Mouse (Mus musculus) gastrocnemius, adult 2 months (tissue): ENCODE measurements around the gene Olfr1164. TPM values are rescaled to one million over a fixed set of nuclear protein-coding genes. Genes with fewer than 3 reads are reported as not detected.

Experiments
- DNase-seq: peaks from one replicate; pipeline ENCODE4 v3.0.0; 2022
- H3K27ac ChIP-seq: fragments of 200-600 bp; 2 replicates; pipeline ENCODE4 v1.8.1; 2022; ENCODE audit warnings: mild to moderate bottlenecking
- H3K4me3 ChIP-seq: fragments of 200-600 bp; 2 replicates; pipeline ENCODE4 v1.8.1; 2022; ENCODE audit warnings: mild to moderate bottlenecking, moderate library complexity
- CTCF ChIP-seq: fragments of 200-600 bp; IDR thresholded peaks from 2 replicates; pipeline ENCODE4 v1.8.1; 2022; ENCODE audit warnings: antibody characterized with exemption, mild to moderate bottlenecking, moderate library complexity
- intact Hi-C: fragments of 180-260 bp; cut with DNase I; formaldehyde crosslinking; loops from one replicate; pipeline ENCODE4 v1.15.1; 2025
- long read RNA-seq, 2 experiments: library from polyadenylated mRNA; stranded (forward); transcript quantifications; one replicate each; pipeline ENCODE4 v2.0.0; 2021
- total RNA-seq, 2 experiments: library from RNA; stranded (reverse); gene quantifications; 2 replicates each; pipeline ENCODE4 v1.2.3; 2021

The Olfr1164 gene
- total RNA-seq: not detected
- long read RNA-seq, experiment 1: 0 reads
- long read RNA-seq, experiment 2: 0 reads

- intact Hi-C loops: no loop called here
- no peak within 1 kb of the TSS for H3K27ac ChIP-seq
- TF ChIP-seq CTCF: no peak
Observed at GRCm38 (mm10) chr2:88093866-88094265, at the start of gene Olfr1164. TSS of gene Olfr1164 (minus strand) at chr2:88093966.

GRCm38 (mm10) chr2:88128172-88128571, 34.4 kb upstream of the Olfr1164 start, which contains the start of gene Olfr1166:
TSS of gene Olfr1166 (minus strand) at chr2:88128272.
- no peak within 1 kb of the TSS for H3K27ac ChIP-seq
- no peak for DNase-seq
- no peak for TF ChIP-seq CTCF
- no peak within 1 kb of the TSS for H3K4me3 ChIP-seq
- intact Hi-C loops: no loop called here

More at GRCm38 (mm10) chr2:88093866-88094265, at the start of gene Olfr1164:
- DNase-seq: no peak
- no peak within 1 kb of the TSS for H3K4me3 ChIP-seq

GRCm38 (mm10) chr2:88071730-88072129, 22.0 kb downstream of the Olfr1164 start, which contains the start of gene Olfr1163:
TSS of gene Olfr1163 (minus strand) at chr2:88071830.
- intact Hi-C loops: no loop called here
- H3K4me3 ChIP-seq: no peak within 1 kb of the TSS
- H3K27ac ChIP-seq: no peak within 1 kb of the TSS
- TF ChIP-seq CTCF: no peak
- DNase-seq: no peak

- no peak for DNase-seq
- Histone ChIP-seq H3K4me3 (no peak overlapping the region), H3K27ac (no peak overlapping the region)
- TF ChIP-seq CTCF: no peak
- intact Hi-C loops: no loop called here
Observed at GRCm38 (mm10) chr2:88063587-88063986, 30.2 kb downstream of the Olfr1164 start.

- Histone ChIP-seq H3K4me3 (no peak within 1 kb of the TSS), H3K27ac (no peak within 1 kb of the TSS)
- no peak for DNase-seq
- intact Hi-C loops: no loop called here
- TF ChIP-seq CTCF: no peak
Observed at GRCm38 (mm10) chr2:88051029-88051428, 42.7 kb downstream of the Olfr1164 start, which contains the start of gene Olfr1162. TSS of gene Olfr1162 (minus strand) at chr2:88051129.

Other genes with a start within 250 kb of the Olfr1164 start
- not detected for gene Olfr1150-ps1, start 250.0 kb downstream of the Olfr1164 start, total RNA-seq
- gene Olfr1151, start 238.1 kb downstream of the Olfr1164 start, total RNA-seq: not detected
- not detected for gene Olfr1152, start 227.5 kb downstream of the Olfr1164 start, total RNA-seq
- not detected for gene Olfr1153, start 199.0 kb downstream of the Olfr1164 start, total RNA-seq
- not detected for gene Olfr1154, start 188.8 kb downstream of the Olfr1164 start, total RNA-seq
- not detected for gene Olfr1155, start 148.8 kb downstream of the Olfr1164 start, total RNA-seq
- gene Olfr1156, start 140.9 kb downstream of the Olfr1164 start, total RNA-seq: not detected
- not detected for gene Olfr1157, start 125.7 kb downstream of the Olfr1164 start, total RNA-seq
- gene Olfr74, start 119.3 kb downstream of the Olfr1164 start, total RNA-seq: not detected
- gene Olfr1158, start 103.9 kb downstream of the Olfr1164 start, total RNA-seq: not detected
- not detected for gene Olfr1160, start 85.7 kb downstream of the Olfr1164 start, total RNA-seq
- gene Olfr1161, start 71.2 kb downstream of the Olfr1164 start, total RNA-seq: not detected
- not detected for gene Olfr73, start 56.3 kb downstream of the Olfr1164 start, total RNA-seq
- gene Olfr1162, start 42.8 kb downstream of the Olfr1164 start, total RNA-seq: not detected
- not detected for gene Olfr1163, start 22.1 kb downstream of the Olfr1164 start, total RNA-seq
- gene Olfr1166, start 34.3 kb upstream of the Olfr1164 start, total RNA-seq: not detected
- not detected for gene Olfr1167, start 61.2 kb upstream of the Olfr1164 start, total RNA-seq
- not detected for gene Olfr1168, start 87.9 kb upstream of the Olfr1164 start, total RNA-seq
- not detected for gene Olfr1170, start 134.4 kb upstream of the Olfr1164 start, total RNA-seq
- gene Olfr1173, start 185.9 kb upstream of the Olfr1164 start, total RNA-seq: not detected
- not detected for gene Olfr1174-ps, start 221.2 kb upstream of the Olfr1164 start, total RNA-seq
- gene Olfr1175-ps, start 233.2 kb upstream of the Olfr1164 start, total RNA-seq: not detected
- not detected for gene Olfr1176, start 242.8 kb upstream of the Olfr1164 start, total RNA-seq